Mouse (Mus musculus) cortical plate, adult 2 months (tissue): Measurements from ENCODE around the gene Tubgcp5.

ENCODE experiments used
- CTCF ChIP-seq: fragments of 200-500 bp; IDR thresholded peaks from 2 replicates; pipeline ENCODE4 v1.5.1; 2011; ENCODE audit warnings: mild to moderate bottlenecking, control low read depth, low read length; ENCODE audit not compliant: insufficient read depth; ENCODE audit errors: extremely low read depth
- POLR2A ChIP-seq: fragments of 200-500 bp; IDR thresholded peaks from 2 replicates; pipeline ENCODE4 v1.6.1; 2011; ENCODE audit warnings: mild to moderate bottlenecking, low read length, control low read depth; ENCODE audit not compliant: insufficient read depth; ENCODE audit errors: extremely low read depth

DNA sequence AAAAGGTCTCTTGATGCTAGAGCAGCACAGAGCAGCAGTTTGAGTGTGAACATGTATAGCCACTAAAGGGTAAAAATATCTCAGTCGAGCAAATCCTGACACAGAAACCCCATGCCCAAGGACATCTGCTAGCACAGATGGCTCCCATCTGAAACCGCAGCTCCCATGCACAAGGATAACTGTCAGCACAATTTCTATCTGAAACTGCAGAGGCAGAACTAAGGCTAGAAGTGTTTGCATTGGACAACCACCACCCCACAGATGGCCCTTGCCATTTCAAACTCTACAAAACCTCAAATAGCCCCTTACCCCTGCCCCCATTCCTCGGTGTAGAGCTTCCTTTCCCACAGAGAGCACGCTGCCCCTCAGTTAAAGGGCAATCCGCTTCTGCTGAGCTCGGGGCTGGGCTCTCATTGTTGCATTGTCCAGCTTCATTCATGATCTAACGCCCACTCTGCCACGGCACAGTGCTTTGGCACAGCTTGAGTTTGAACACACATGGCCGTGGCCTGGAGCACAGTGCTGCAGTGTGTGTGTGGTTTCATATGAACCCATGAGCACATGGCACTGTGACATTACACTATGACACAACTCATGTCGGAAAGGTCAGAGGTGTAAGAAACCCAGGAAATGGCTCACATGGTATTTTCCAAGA, 49.3 kb upstream of the Tubgcp5 start:
- no peak for TF ChIP-seq CTCF
- no peak for TF ChIP-seq POLR2A
